Mouse (Mus musculus) layer of hippocampus, adult 2 months (tissue): ENCODE measurements around the gene Gnb2. TPM values are rescaled to one million over a fixed set of nuclear protein-coding genes. Genes with fewer than 3 reads are reported as not detected.

Experiments used
- DNase-seq, 2 experiments: peaks; one replicate each; pipeline ENCODE4 v3.0.0; 2022; ENCODE audit warnings: low spot score in 2 of 2
- H3K27ac ChIP-seq: fragments of 200-600 bp; 2 replicates; pipeline ENCODE4 v1.8.1; 2022
- H3K4me3 ChIP-seq: fragments of 200-600 bp; 2 replicates; pipeline ENCODE4 v1.8.1; 2022; ENCODE audit warnings: mild to moderate bottlenecking
- CTCF ChIP-seq: fragments of 200-600 bp; conservative IDR thresholded peaks from 2 replicates; pipeline ENCODE4 v1.8.1; 2022; ENCODE audit warnings: antibody characterized with exemption, mild to moderate bottlenecking, moderate library complexity
- total RNA-seq, 2 experiments: library from RNA; stranded (reverse); gene quantifications; 2 replicates each; pipeline ENCODE4 v1.2.3; 2021

Gnb2 gene
- total RNA-seq, 2 experiments from 2014 or later, result 600 to 607 TPM

- TF ChIP-seq CTCF, result no peak
- H3K27ac ChIP-seq, result peak overlapping the region; percentile 100
- DNase-seq, result no peak
- peak overlapping the region; percentile 95 for H3K4me3 ChIP-seq
These were observed 548 bp downstream of the Gnb2 start for GRCm38 (mm10) chr5:137532808-137533116.

- DNase-seq, result no peak
- peak overlapping the region; percentile 100 for H3K27ac ChIP-seq
- peak overlapping the region; percentile 95 for H3K4me3 ChIP-seq
- TF ChIP-seq CTCF, result no peak
These were observed 1.0 kb downstream of the Gnb2 start for GRCm38 (mm10) chr5:137532131-137532807.

- peak overlapping the region; percentile 100 for H3K27ac ChIP-seq
- TF ChIP-seq CTCF, result no peak
- H3K4me3 ChIP-seq, result peak overlapping the region; percentile 95
- DNase-seq, result no peak
These were observed 1.7 kb downstream of the Gnb2 start for GRCm38 (mm10) chr5:137531414-137532130.

GRCm38 (mm10) chr5:137530588-137531413, 2.5 kb downstream of the Gnb2 start:
- Histone ChIP-seq H3K27ac (peak overlapping the region; percentile 100), H3K4me3 (peak overlapping the region; percentile 95)
- TF ChIP-seq CTCF, result no peak
- peak; percentile 71 to 89 for DNase-seq

GRCm38 (mm10) chr5:137530075-137530474, 3.2 kb downstream of the Gnb2 start:
- DNase-seq, result no peak
- H3K27ac ChIP-seq, result peak overlapping the region; percentile 100
- H3K4me3 ChIP-seq, result peak overlapping the region; percentile 95
- TF ChIP-seq CTCF, result no peak

GRCm38 (mm10) chr5:137529221-137529995, 3.9 kb downstream of the Gnb2 start:
- DNase-seq, result no peak
- H3K4me3 ChIP-seq, result no peak overlapping the region; the same call in 1 of the 2 replicates

GRCm38 (mm10) chr5:137528247-137528968, 4.9 kb downstream of the Gnb2 start:
- no peak for DNase-seq
- no peak for TF ChIP-seq CTCF
- no peak overlapping the region for H3K4me3 ChIP-seq
- peak overlapping the region; percentile 100; the same call in 1 of the 2 replicates for H3K27ac ChIP-seq

More at GRCm38 (mm10) chr5:137529221-137529995, 3.9 kb downstream of the Gnb2 start:
- H3K27ac ChIP-seq, result peak overlapping the region; percentile 100
- TF ChIP-seq CTCF, result no peak

- Histone ChIP-seq H3K27ac (peak overlapping the region; percentile 29; the same call in 1 of the 2 replicates), H3K4me3 (no peak overlapping the region)
- no peak for DNase-seq
- TF ChIP-seq CTCF, result no peak
These were observed 5.9 kb downstream of the Gnb2 start for GRCm38 (mm10) chr5:137527413-137527812.

GRCm38 (mm10) chr5:137526192-137526936, 6.9 kb downstream of the Gnb2 start:
- DNase-seq, result no peak
- peak overlapping the region; percentile 81 for H3K27ac ChIP-seq
- no peak overlapping the region for H3K4me3 ChIP-seq
- TF ChIP-seq CTCF, result peak; percentile 44

- Histone ChIP-seq H3K4me3 (no peak overlapping the region), H3K27ac (peak overlapping the region; percentile 53)
- DNase-seq, result no peak
- no peak for TF ChIP-seq CTCF
These were observed 7.8 kb downstream of the Gnb2 start for GRCm38 (mm10) chr5:137525511-137525910.

- H3K4me3 ChIP-seq, result no peak overlapping the region
- peak overlapping the region; percentile 51; the same call in 1 of the 2 replicates for H3K27ac ChIP-seq
- no peak for TF ChIP-seq CTCF
- DNase-seq, result no peak
These were observed 8.6 kb downstream of the Gnb2 start for GRCm38 (mm10) chr5:137524671-137525070.
